Comparison of ENCODE assay signal across 8 mouse cellular contexts in the genomic region with DNA sequence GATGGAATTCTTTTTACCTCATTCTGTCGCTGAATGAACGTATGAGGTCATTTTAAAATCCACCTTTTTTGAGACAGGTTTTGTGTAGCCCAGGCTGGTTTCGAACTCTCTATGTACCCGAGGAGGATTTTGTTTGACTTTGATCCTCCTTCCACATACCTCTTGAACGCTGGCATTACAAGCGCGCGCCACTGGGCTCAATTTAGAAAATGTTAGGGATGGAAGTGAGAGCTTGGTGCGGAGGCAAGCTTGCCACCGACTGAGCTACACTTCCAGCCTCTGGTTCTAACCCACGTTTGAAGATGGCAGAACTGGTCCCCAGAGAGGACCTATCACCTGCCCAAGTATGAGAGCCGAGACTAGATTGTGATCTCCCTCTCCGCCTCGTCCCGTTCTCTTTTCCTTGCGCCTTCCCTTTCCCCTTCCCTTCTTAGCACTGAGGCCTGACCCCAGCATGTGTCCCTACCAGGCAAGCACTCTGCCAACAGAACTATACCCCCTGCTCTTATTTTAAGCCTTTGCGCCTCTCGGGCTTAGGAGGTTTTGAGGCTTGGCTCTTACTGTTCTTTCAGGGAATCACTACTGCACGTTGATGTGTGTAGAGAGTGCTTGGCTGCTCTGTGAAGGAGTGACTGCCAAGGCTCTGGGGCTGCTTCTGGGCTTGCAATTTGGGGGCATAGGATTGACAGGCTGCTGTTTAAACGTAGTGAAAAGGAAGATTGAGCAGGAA. TPM values are rescaled to one million over a fixed set of nuclear protein-coding genes. Genes with fewer than 3 reads are reported as not detected.
DNase-seq lines count a peak whose midpoint lies in the region; ATAC-seq lines count a peak whose summit lies in the region.

No protein-coding gene starts in this region.

- peak overlapping the region; percentile 55 for H3K9ac ChIP-seq in limb, embryonic 15.5 days
- peak overlapping the region; percentile 75 for H3K9ac ChIP-seq in neural tube, embryonic 15.5 days (replicated peaks)

- DNase-seq in frontal cortex, postnatal 36 days (ENCODE audit: low spot score in 2 of 2) = no peak
- peak; percentile 9 for DNase-seq in thymus, postnatal 25 days
- DNase-seq in thymus, postnatal 14 days = no peak
- DNase-seq in heart, postnatal 14 days = peak; percentile 14 to 22
- DNase-seq in cerebellum, postnatal 14 days = no peak

- WGBS in limb, embryonic 15.5 days = 28% methylated on average over 20 of the region's 20 CpGs
- 31% methylated on average over 20 of the region's 20 CpGs for WGBS in neural tube, embryonic 15.5 days

- no peaks in the 10 kb centered on the region for H3K27me3 ChIP-seq in limb, embryonic 15.5 days
- no peaks in the 10 kb centered on the region for H3K27me3 ChIP-seq in neural tube, embryonic 15.5 days (replicated peaks)

- H3K36me3 ChIP-seq in limb, embryonic 15.5 days = no peaks in the 10 kb centered on the region
- H3K36me3 ChIP-seq in neural tube, embryonic 15.5 days = no peaks in the 10 kb centered on the region

- H3K4me1 ChIP-seq in limb, embryonic 15.5 days = peaks cover 7% of the 10 kb centered on the region
- H3K4me1 ChIP-seq in neural tube, embryonic 15.5 days = peaks cover 8% of the 10 kb centered on the region

- no peaks in the 10 kb centered on the region for H3K9me3 ChIP-seq in limb, embryonic 15.5 days
- H3K9me3 ChIP-seq in neural tube, embryonic 15.5 days (replicated peaks) = no peaks in the 10 kb centered on the region

- peak overlapping the region; percentile 67 for H3K4me3 ChIP-seq in limb, embryonic 15.5 days
- H3K4me3 ChIP-seq in neural tube, embryonic 15.5 days (replicated peaks) = peak overlapping the region; percentile 66

- peak; percentile 39 for ATAC-seq in frontal cortex, adult (ENCODE audit: low TSS enrichment)
- no peak for ATAC-seq in limb, embryonic 15.5 days (ENCODE audit: insufficient number of reproducible peaks, low FRiP score, low TSS enrichment, low read depth)
- ATAC-seq in neural tube, embryonic 15.5 days (ENCODE audit: low FRiP score) = peak; percentile 47; the same call in 1 of the 2 replicates

- peak overlapping the region; percentile 82; the same call in 1 of the 2 replicates for H3K27ac ChIP-seq in limb, embryonic 15.5 days
- peak overlapping the region; percentile 90 for H3K27ac ChIP-seq in neural tube, embryonic 15.5 days (replicated peaks)

- H3K4me2 ChIP-seq in limb, embryonic 15.5 days = peak overlapping the region; percentile 54
- peak overlapping the region; percentile 69 for H3K4me2 ChIP-seq in neural tube, embryonic 15.5 days

- intact Hi-C loops in heart, postnatal 14 days (cut with DNase I) = no loop called here

RNA-seq across cellular contexts. Expression of gene Fntb, which starts 0.7 kb away (rescaled TPM):
- 10 to 100 TPM; 15.2 to 18.9 TPM for total RNA-seq in heart, postnatal 14 days (2021)
- polyA plus RNA-seq in limb, embryonic 15.5 days (2015; fragmentation: Nextera tagmentation; extraction: Ambion mirVana) = 47.7 and 48.8 TPM in 2 replicates
- 41.5 and 43.9 TPM in 2 replicates for polyA plus RNA-seq in neural tube, embryonic 15.5 days (2015; fragmentation: Nextera tagmentation; extraction: Ambion mirVana)

RNA-seq across cellular contexts. Expression of gene Churc1, which starts 0.7 kb away (rescaled TPM):
- total RNA-seq in heart, postnatal 14 days (2021) = 10 to 100 TPM; 81.6 to 88.1 TPM
- polyA plus RNA-seq in limb, embryonic 15.5 days (2015; fragmentation: Nextera tagmentation; extraction: Ambion mirVana) = 108 and 132 TPM in 2 replicates
- polyA plus RNA-seq in neural tube, embryonic 15.5 days (2015; fragmentation: Nextera tagmentation; extraction: Ambion mirVana) = 163 and 173 TPM in 2 replicates

RNA-seq across cellular contexts. Expression of gene Gpx2, which starts 29.3 kb away (rescaled TPM):
- total RNA-seq in heart, postnatal 14 days (2021) = not detected
- 0.20 and 0.41 TPM in 2 replicates for polyA plus RNA-seq in limb, embryonic 15.5 days (2015; fragmentation: Nextera tagmentation; extraction: Ambion mirVana)
- 0.28 and 4.2 TPM in 2 replicates for polyA plus RNA-seq in neural tube, embryonic 15.5 days (2015; fragmentation: Nextera tagmentation; extraction: Ambion mirVana)

RNA-seq across cellular contexts. Expression of gene Sptb, which starts 55.7 kb away (rescaled TPM):
- total RNA-seq in heart, postnatal 14 days (2021) = 10 to 100 TPM; 67.8 to 70.3 TPM
- polyA plus RNA-seq in limb, embryonic 15.5 days (2015; fragmentation: Nextera tagmentation; extraction: Ambion mirVana) = 1.4 and 1.5 TPM in 2 replicates
- 6.6 and 7.3 TPM in 2 replicates for polyA plus RNA-seq in neural tube, embryonic 15.5 days (2015; fragmentation: Nextera tagmentation; extraction: Ambion mirVana)

RNA-seq across cellular contexts. Expression of gene Rab15, which starts 56.6 kb away (rescaled TPM):
- total RNA-seq in heart, postnatal 14 days (2021) = 1 to 10 TPM in 1 of 2 experiments, under 1 TPM in 1; 0.86 to 1.8 TPM
- polyA plus RNA-seq in limb, embryonic 15.5 days (2015; fragmentation: Nextera tagmentation; extraction: Ambion mirVana) = 28.3 and 28.6 TPM in 2 replicates
- 43.6 and 45.8 TPM in 2 replicates for polyA plus RNA-seq in neural tube, embryonic 15.5 days (2015; fragmentation: Nextera tagmentation; extraction: Ambion mirVana)

Comparison
In these comparisons a context has a peak if more than half of its experiments do, and no peak if none do; other contexts are left out.
1. DNase-seq: peak in thymus, postnatal 25 days (single experiment) and heart, postnatal 14 days (2 of 2); none in frontal cortex, postnatal 36 days (0 of 2), thymus, postnatal 14 days (single experiment) and cerebellum, postnatal 14 days (0 of 2).